Mouse (Mus musculus): ENCODE results near the gene Stau1.

The Stau1 gene

DNA sequence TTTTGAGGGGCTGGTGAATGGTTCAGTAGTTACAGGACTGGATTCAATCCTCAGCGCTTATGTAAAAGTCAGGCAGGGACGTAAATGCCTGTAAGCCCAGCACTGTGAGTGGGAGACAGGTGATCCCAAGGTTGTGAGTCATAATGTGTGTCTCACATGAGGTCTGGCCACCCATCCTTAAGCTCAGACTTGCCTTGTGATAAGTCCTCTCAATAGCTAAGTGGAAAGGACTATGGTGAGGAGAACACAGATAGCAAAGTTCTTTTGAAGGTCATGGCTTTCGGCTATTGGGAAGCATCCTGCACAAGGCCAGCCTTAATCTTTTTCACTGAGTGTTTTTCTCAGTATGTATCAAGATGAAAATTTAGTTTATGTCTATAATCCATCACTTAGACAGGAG is 86.4 kb downstream of the Stau1 start:
- DNase-seq (ENCODE audit: low spot score): no peak

DNA sequence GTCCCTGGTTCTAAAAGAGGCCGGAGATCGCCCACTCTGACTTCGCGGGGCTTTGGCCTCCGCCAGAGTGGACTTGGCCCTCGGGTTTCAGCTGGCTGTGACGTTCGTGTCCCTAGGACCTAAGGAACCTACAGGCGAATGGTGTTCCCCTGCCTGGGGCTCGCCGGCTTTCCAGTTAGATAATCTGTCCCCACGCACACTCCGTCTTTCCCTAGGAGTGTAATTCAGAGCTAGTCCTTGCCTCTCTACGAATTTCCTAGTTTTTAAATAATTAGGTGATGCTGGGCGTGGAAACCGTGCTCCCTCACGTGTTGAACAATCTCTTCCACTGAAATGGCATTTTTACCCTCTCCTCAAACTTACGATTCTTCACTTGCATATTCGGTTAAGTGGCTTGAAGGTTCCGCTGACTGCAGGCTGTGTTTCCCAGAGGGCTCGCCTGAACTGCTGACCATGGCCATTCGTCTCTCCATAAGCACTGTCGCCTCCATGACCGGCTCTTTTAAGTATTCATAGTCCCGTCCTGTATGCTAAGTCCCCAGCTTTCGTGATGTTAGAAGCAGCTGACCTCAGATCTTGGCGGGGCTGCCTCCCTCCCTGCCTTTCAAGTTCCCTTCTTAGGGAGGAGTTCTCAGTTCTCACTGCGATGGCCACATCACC is 89.4 kb downstream of the Stau1 start:
- no peak for DNase-seq (ENCODE audit: low spot score)

DNA sequence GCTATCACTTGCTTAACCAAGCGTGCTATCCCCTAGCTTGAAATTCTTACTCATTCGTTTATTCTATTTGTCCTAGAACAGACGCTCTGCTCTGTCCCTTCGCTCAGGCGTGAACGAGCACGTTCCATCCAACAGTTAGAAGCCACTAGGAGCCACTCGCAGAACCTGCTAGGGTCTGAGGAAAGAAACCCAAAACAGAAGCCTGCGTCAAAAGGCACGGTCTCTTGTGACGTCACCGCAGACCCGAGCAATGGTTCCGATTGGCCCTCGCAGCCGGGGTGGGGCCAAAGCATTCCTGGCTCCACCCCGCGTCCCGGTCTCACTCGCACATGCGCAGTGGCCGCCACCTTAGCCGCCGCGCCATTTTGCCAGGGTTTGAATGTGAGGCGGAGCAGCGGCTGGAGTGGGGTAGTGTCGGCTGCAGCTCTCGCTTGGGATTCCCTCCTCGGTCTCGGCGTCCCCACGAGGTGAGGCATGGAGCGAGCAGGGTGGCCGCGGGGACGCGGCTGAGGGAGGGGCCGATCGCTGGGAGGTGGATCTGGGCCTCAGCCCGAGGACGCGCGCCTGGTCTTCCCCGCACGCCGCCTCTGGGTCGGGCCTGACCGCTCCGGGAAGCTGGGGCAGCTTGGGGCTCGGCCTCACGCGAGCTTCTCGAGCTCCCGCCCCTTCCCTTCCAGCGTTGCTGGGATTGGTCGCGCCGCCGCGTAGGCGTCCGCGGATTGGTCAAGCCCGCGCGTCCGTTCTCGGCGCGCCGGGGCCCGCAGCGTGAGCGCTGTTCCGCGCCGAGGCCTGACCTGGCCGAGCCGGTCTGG is 90.2 kb downstream of the Stau1 start, which contains the start of gene Cse1l:
Gene Cse1l (plus strand): TSS at position 330 of the 812 bp plus-strand sequence.
- peak; percentile 98 for DNase-seq (ENCODE audit: low spot score)

DNA sequence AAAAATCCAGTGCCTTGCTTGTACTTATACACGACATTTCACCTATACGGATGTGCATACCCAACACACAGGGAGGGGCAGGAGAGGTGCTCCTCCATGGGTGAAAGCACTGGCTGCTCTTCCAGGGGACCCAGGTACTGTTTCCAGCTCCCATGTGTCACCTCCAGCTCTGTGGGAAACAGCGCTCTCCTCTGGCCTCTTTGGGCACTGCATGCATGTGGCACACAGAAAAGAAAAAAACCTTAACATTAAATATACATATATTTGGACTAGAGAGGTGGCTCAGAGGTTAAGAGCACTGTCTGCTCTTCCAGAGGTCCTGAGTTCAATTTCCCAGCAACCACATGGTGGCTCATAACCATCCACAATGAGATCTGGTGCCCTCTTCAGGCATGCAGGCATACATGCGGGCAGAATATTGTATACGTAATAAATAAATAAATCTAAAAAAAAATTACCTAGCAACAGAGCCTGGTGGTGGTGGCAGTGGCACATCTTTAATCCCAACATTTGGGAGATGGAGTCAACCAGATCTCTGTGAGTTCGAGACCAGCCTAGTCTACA is 92.3 kb downstream of the Stau1 start:
- DNase-seq (ENCODE audit: low spot score): no peak

DNA sequence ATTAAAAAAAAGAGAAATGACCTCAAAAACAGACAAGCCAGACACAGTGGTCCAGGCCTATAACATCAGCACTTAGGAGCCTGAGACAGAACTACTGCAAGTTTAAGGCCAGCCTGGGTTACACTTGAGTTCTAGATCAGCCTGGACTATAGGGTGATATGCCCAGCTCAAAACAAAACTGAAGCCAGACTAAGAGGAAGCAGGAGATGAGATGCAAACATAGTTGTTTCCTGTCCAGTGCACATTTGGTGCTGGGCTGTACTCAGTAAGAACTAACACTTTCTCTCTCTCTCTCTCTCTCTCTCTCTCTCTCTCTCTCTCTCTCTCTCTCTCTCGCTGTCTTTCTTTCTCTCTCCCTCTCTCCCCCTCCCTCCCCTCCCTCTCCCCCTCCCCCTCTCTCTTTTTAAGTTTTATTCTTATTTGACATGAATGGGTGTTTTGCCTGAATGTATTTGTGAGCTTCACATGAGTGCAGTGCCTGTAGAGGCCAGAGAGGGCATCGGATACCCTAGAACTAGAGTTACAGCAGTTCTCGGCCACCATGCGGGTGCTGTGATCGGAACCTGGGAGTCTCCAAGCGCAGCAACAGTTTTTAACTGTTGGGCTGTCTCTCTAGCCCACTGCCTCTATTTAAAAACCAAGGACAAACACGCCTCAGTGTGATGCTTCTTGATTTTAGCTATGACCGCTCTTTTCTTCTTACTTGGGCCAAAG is 95.2 kb downstream of the Stau1 start:
- DNase-seq (ENCODE audit: low spot score): no peak

DNA sequence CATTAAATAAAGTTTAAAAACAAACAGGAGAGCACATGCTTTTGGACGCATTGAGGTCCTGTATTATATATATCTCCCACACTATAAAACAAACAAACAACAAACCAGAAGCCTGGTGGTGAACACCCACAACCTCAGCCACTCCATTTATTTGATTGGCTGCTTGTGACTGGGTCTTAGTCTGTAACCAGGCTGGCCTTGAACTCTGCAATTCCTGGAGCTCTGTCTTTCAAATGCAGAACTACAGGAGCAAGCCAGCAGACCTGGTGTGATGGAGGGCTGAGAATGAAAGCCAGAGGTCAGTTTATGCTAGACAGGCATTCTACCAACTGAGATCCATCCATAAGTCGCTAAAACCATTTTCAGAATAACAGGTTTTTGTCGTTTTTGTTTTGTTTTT is 96.4 kb downstream of the Stau1 start:
- DNase-seq (ENCODE audit: low spot score): no peak

DNA sequence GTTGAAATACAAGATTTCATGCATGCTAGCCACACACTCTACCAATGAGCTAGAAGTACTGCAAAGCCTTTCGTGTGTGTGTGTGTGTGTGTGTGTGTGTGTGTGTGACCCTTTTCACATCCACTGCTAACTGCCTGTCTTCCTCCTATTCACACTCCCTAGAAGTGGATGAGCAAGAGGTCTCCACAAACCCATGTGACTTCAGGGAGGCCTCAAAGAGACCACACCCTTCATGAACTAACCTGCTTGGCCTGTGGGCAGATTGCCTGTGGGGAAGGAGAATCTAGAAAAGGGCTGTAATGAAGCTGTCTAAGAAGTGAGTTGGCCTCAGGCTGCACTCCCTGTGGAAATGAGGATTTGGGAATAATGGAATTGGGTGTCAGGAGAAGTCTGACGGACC is 96.9 kb downstream of the Stau1 start:
- DNase-seq (ENCODE audit: low spot score): no peak
